Mouse (Mus musculus): Measurements from ENCODE around the gene Btbd35f3. TPM values are rescaled to one million over a fixed set of nuclear protein-coding genes. Genes with fewer than 3 reads are reported as not detected.
"Not testable (repeated sequence)": the region's sequence is repeated elsewhere in the genome, so short reads cannot be mapped to it uniquely, and the experiment has no call there.

Btbd35f3 gene
- not detected in 2 replicates for polyA plus RNA-seq (2012; rRNA removed)

- DNase-seq (ENCODE audit: low read depth): not testable (repeated sequence)
Measured at GRCm38 (mm10) chrX:4037374-4037773, at the start of gene Btbd35f3. Btbd35f3 (plus strand) TSS chrX:4037674.

Other genes with a start within 250 kb of the Btbd35f3 start
- not detected in 2 replicates for gene Btbd35f16, start 80.7 kb upstream of the Btbd35f3 start, polyA plus RNA-seq (2012; rRNA removed)
- gene Btbd35f28, start 158.9 kb downstream of the Btbd35f3 start, polyA plus RNA-seq (2012; rRNA removed): not detected in 2 replicates